Mouse (Mus musculus) forebrain, embryonic 11.5 days (tissue): Measurements from ENCODE around the gene Metap2. TPM values are rescaled to one million over a fixed set of nuclear protein-coding genes. Genes with fewer than 3 reads are reported as not detected.

Experiments used
- ATAC-seq: fragments of 200-750 bp; cut with Nextera tagmentation; replicated peaks from 2 replicates; pipeline ENCODE4 v1.8.0; 2017; ENCODE audit warnings: moderate TSS enrichment; ENCODE audit not compliant: low FRiP score
- DNase-seq: peaks from one replicate; pipeline ENCODE4 v3.0.0-alpha.2; 2017; ENCODE audit warnings: low spot score
- H3K27ac ChIP-seq: fragments of 300-500 bp; sonication (generic); 2 replicates; pipeline ENCODE4 v1.5.1; 2014; ENCODE audit warnings: low read depth, low read length
- H3K27me3 ChIP-seq: fragments of 300-500 bp; sonication (generic); 2 replicates; pipeline ENCODE4 v1.6.1; 2014; ENCODE audit warnings: mild to moderate bottlenecking, low read length, mixed read lengths; ENCODE audit not compliant: control insufficient read depth, insufficient read depth
- H3K36me3 ChIP-seq: fragments of 300-500 bp; sonication (generic); 2 replicates; pipeline ENCODE4 v1.6.1; 2014; ENCODE audit warnings: mild to moderate bottlenecking, low read length, moderate library complexity, mixed read lengths; ENCODE audit not compliant: control insufficient read depth, insufficient read depth
- H3K4me1 ChIP-seq: fragments of 300-500 bp; sonication (generic); replicated peaks from 2 replicates; pipeline ENCODE4 v1.6.1; 2014; ENCODE audit warnings: low read length, mixed read lengths; ENCODE audit not compliant: control insufficient read depth, insufficient read depth
- H3K4me2 ChIP-seq: fragments of 300-500 bp; sonication (generic); 2 replicates; pipeline ENCODE4 v1.6.1; 2014; ENCODE audit warnings: low read depth, mild to moderate bottlenecking, low read length, moderate library complexity, mixed read lengths; ENCODE audit not compliant: severe bottlenecking
- H3K4me3 ChIP-seq: fragments of 300-500 bp; sonication (generic); 2 replicates; pipeline ENCODE4 v1.5.1; 2014; ENCODE audit warnings: low read depth, low read length
- H3K9ac ChIP-seq: fragments of 300-500 bp; sonication (generic); 2 replicates; pipeline ENCODE4 v1.6.1; 2014; ENCODE audit warnings: low read length
- H3K9me3 ChIP-seq: fragments of 300-500 bp; sonication (generic); 2 replicates; pipeline ENCODE4 v1.6.1; 2016; ENCODE audit warnings: low read length, mixed read lengths; ENCODE audit not compliant: control insufficient read depth
- WGBS: fragments of 180-500 bp; shearing (Covaris S2); extraction: QIAGEN DNeasy Blood & Tissue Kit; methylation state at CpG from one replicate; pipeline ENCODE4 v1.1.7; 2014; 5-methylcytosine and 5-hydroxymethylcytosine counted together
- polyA plus RNA-seq: library from polyadenylated mRNA; unstranded; fragments of >200 nt; fragmentation: Nextera tagmentation; extraction: Ambion mirVana; gene quantifications from 2 replicates; pipeline ENCODE4 v1.2.1, GENCODE M21; 2014

The Metap2 gene
- 237 and 241 TPM in 2 replicates for polyA plus RNA-seq

DNA sequence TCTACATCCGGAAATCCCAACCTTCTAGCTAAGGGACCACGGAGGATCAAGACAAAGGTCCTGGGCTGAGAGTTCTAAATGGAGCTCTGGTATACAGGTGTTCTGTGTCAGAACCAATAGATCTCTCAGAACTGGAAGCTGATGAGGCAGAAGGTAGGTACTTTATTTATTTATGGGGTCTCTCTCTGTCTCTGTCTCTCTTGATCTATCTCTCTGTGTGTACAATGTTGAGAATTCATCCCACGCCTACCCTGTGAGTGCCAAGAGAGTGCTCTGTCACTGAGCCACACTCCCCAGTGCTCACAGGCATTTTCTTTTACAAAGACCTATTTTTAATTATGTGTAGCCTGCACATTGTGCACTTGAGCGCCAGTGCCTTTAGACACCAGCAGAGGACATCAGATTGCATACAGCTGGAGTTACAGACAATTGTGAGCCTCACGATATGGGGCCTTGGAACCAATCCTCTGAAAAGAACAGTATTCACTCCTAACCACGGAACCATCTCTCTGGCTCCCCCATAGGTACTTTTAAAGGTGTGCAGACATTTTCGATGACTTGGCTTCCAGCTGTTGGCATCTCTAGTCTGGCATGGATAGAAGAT, at the start of gene Metap2:
Gene Metap2 (minus strand): TSS at position 51 of the 604 bp plus-strand sequence.
- H3K9ac ChIP-seq = no peak within 1 kb of the TSS
- no peaks in the 10 kb centered on the region for H3K27me3 ChIP-seq
- WGBS = 66% methylated on average over 7 of the region's 7 CpGs
- no peaks in the 10 kb centered on the region for H3K36me3 ChIP-seq
- no peaks in the 10 kb centered on the region for H3K4me1 ChIP-seq
- no peak within 1 kb of the TSS for H3K4me2 ChIP-seq
- no peak for ATAC-seq
- H3K4me3 ChIP-seq = no peak within 1 kb of the TSS
- no peak for DNase-seq
- H3K27ac ChIP-seq = no peak within 1 kb of the TSS
- H3K9me3 ChIP-seq = no peaks in the 10 kb centered on the region

DNA sequence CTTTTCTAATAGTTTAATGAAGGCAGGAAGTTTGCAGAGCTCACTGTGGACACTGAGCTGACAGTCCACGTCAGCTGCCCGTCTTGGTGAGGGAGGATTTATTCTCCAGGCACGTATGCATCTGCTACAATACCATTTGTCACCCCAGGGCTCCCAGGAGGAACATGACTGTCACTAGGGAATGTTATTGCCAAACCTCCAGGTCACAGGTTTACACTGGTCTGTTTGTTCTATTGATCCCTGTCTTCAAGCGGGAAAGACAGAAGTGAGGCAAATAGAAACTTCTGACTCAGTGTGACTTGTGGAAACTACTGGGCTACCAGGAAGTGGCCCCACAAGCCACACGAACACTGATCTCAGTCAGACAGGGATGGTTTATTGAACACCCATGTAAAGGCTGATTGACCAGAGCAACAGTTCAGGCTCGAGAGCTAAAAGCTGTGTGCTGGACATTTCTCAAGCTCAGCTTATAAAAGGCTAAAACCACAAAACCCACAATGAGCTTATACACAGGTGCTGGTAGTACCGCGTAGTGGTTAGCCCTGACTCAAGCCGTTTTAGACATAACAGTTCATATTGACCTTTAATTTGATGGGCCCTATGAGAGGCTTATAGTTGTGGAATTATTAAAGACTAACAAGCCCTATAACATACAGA, 49.1 kb upstream of the Metap2 start:
- no peaks in the 10 kb centered on the region for H3K36me3 ChIP-seq
- ATAC-seq (no peak), DNase-seq (no peak)
- H3K9ac ChIP-seq = no peak overlapping the region
- H3K4me3 ChIP-seq = no peak overlapping the region
- no peaks in the 10 kb centered on the region for H3K27me3 ChIP-seq
- no peaks in the 10 kb centered on the region for H3K4me1 ChIP-seq
- H3K4me2 ChIP-seq = no peak overlapping the region
- 82% methylated on average over 9 of the region's 9 CpGs for WGBS
- no peak overlapping the region for H3K27ac ChIP-seq
- H3K9me3 ChIP-seq = no peaks in the 10 kb centered on the region

- Histone ChIP-seq H3K36me3 (no peaks in the 10 kb centered on the region), H3K9me3 (no peaks in the 10 kb centered on the region), H3K4me2 (no peak overlapping the region), H3K9ac (no peak overlapping the region), H3K27me3 (no peaks in the 10 kb centered on the region), H3K4me1 (no peaks in the 10 kb centered on the region), H3K4me3 (no peak overlapping the region), H3K27ac (no peak overlapping the region)
- ATAC-seq (no peak), DNase-seq (no peak)
- WGBS = 62% methylated on average over 4 of the region's 4 CpGs
Measured at GRCm38 (mm10) chr10:93945364-93945763, 48.5 kb upstream of the Metap2 start.

GRCm38 (mm10) chr10:93944241-93944640, 47.3 kb upstream of the Metap2 start:
- H3K27me3 ChIP-seq = no peaks in the 10 kb centered on the region
- no peak overlapping the region for H3K9ac ChIP-seq
- no peaks in the 10 kb centered on the region for H3K9me3 ChIP-seq
- H3K27ac ChIP-seq = no peak overlapping the region
- ATAC-seq = no peak
- no peak for DNase-seq
- WGBS = 67% methylated on average over 5 of the region's 5 CpGs
- H3K4me3 ChIP-seq = no peak overlapping the region
- no peaks in the 10 kb centered on the region for H3K36me3 ChIP-seq
- H3K4me1 ChIP-seq = no peaks in the 10 kb centered on the region
- H3K4me2 ChIP-seq = no peak overlapping the region

DNA sequence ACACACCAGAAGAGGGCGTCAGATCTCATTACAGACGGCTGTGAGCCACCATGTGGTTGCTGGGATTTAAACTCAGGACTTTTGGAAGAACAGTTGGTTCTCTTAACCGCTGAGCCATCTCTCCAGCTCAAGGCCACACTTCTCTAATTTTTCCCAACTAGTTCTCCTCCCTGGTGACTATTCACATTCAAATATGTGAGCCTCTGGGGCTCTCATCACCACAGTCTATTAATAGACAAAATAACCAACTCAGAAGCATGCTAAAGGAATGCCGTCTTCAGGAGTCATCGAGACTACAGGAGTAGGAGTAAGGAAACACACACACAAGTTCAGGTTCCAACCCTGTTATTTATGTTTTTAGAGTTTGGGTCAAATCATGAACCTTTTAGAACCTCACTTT, 43.4 kb upstream of the Metap2 start:
- 90% methylated on average over 5 of the region's 5 CpGs for WGBS
- no peak for ATAC-seq
- no peak overlapping the region for H3K27ac ChIP-seq
- no peaks in the 10 kb centered on the region for H3K27me3 ChIP-seq
- H3K36me3 ChIP-seq = no peaks in the 10 kb centered on the region
- H3K9ac ChIP-seq = no peak overlapping the region
- no peak overlapping the region for H3K4me3 ChIP-seq
- DNase-seq = no peak
- no peak overlapping the region for H3K4me2 ChIP-seq
- no peaks in the 10 kb centered on the region; the same call in 1 of the 2 replicates for H3K4me1 ChIP-seq
- H3K9me3 ChIP-seq = no peaks in the 10 kb centered on the region

DNA sequence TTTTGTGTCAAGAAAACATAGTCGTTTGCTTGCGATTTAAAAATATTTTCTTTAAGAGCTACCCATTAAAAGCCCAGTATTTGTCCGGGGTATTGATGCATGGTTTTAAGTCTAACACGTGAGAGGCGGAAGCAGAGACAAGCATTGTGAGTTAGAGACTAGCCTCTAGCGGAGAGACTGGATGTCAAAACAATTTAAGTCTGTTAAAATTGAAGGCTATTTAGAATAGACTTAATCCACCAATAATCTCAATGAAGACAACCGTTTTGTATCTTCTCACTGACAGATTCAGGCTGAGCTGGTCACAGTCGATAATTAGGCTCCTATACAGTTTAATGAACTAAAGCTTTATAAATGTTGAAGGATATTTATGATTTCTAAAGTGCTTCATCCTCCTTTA, 42.8 kb upstream of the Metap2 start:
- no peak for ATAC-seq
- Histone ChIP-seq H3K36me3 (no peaks in the 10 kb centered on the region), H3K4me1 (no peaks in the 10 kb centered on the region; the same call in 1 of the 2 replicates), H3K27ac (no peak overlapping the region), H3K9ac (no peak overlapping the region), H3K27me3 (no peaks in the 10 kb centered on the region), H3K4me3 (no peak overlapping the region), H3K4me2 (no peak overlapping the region), H3K9me3 (no peaks in the 10 kb centered on the region)
- 69% methylated on average over 8 of the region's 8 CpGs for WGBS
- DNase-seq = no peak

DNA sequence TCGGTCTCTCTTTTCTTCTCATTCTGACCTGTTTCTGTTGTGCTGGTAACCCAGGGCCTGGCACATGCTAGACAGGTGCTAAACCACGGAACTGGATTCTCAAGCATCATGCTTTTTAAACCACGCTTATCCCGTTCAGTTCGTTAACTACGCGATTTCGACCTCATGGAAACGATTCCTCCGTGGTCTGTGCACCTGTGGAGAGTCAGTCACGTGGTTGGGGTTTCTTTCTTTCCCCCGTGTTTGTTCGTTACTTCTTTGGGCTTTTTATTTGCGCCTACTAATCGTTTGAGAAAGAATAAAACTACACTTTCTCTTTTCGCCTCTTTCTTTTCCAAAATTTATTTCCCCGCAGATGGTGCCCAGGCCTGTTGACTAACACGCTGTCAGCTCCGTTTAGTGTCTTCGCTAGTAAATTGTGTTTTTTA, 42.0 kb upstream of the Metap2 start:
- Histone ChIP-seq H3K27me3 (no peaks in the 10 kb centered on the region), H3K9me3 (no peaks in the 10 kb centered on the region), H3K27ac (no peak overlapping the region), H3K9ac (no peak overlapping the region), H3K4me2 (no peak overlapping the region), H3K4me1 (no peaks in the 10 kb centered on the region; the same call in 1 of the 2 replicates), H3K4me3 (no peak overlapping the region), H3K36me3 (no peaks in the 10 kb centered on the region)
- ATAC-seq = no peak
- WGBS = 77% methylated on average over 20 of the region's 20 CpGs
- DNase-seq = no peak

GRCm38 (mm10) chr10:93933980-93934379, 37.1 kb upstream of the Metap2 start:
- H3K4me3 ChIP-seq = no peak overlapping the region
- ATAC-seq (no peak), DNase-seq (no peak)
- no peak overlapping the region for H3K4me2 ChIP-seq
- WGBS = 78% methylated on average over 9 of the region's 9 CpGs
- no peaks in the 10 kb centered on the region for H3K9me3 ChIP-seq
- no peaks in the 10 kb centered on the region for H3K27me3 ChIP-seq
- no peaks in the 10 kb centered on the region; the same call in 1 of the 2 replicates for H3K4me1 ChIP-seq
- no peak overlapping the region for H3K27ac ChIP-seq
- no peaks in the 10 kb centered on the region for H3K36me3 ChIP-seq
- no peak overlapping the region for H3K9ac ChIP-seq

- no peaks in the 10 kb centered on the region for H3K27me3 ChIP-seq
- H3K9me3 ChIP-seq = no peaks in the 10 kb centered on the region
- H3K9ac ChIP-seq = no peak overlapping the region
- H3K27ac ChIP-seq = no peak overlapping the region
- WGBS = 77% methylated on average over 5 of the region's 5 CpGs
- H3K4me1 ChIP-seq = no peaks in the 10 kb centered on the region
- H3K36me3 ChIP-seq = no peaks in the 10 kb centered on the region
- H3K4me2 ChIP-seq = no peak overlapping the region
- DNase-seq = no peak
- no peak overlapping the region for H3K4me3 ChIP-seq
- no peak for ATAC-seq
Measured at GRCm38 (mm10) chr10:93932861-93933260, 36.0 kb upstream of the Metap2 start.
